17 mouse cellular contexts compared by ENCODE assay signal in the genomic region with DNA sequence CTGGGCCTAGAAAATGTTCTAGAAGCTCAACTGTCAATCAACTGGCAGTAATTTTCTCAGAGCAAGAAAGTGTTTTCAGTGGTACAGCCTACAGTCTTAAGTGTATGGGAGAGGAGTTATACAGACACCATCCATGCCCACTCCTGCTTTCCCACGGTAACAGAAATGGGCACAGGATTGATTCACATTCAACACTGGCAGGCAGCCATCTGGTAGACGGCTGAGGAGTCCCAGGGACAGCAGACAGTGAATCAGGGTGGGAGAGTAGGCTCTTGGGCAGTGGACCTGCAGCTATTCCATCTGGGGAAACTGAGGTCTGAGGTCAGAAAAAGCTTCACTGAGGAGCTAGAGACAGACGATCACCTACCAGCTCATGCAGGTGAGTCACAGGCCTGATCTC.
"Had no signal": no experiment of that assay in that cellular context is flagged by ENCODE, and none has a peak within 500 bp of the region (broad histone marks: within the 10 kb centered on the region; RNA-seq: fewer than 3 reads in every experiment).

No protein-coding gene starts in this region.

- ATAC-seq: liver, embryonic 12.5 days; liver, postnatal 0 days; lung, postnatal 0 days; midbrain, embryonic 13.5 days; midbrain, embryonic 15.5 days; midbrain, embryonic 16.5 days had no signal

- DNase-seq: left cerebral cortex, postnatal 4 days; liver; liver, embryonic 13.5 days; liver, postnatal 0 days; lung, adult 18-20 months; lung, adult 2 months; lung, embryonic 14.5 days; lung, postnatal 10 days; lung, postnatal 14 days; lung, postnatal 36 days; lung, postnatal 4 days; midbrain, embryonic 14.5 days had no signal
